Mouse (Mus musculus) frontal cortex, adult (tissue): ENCODE measurements around the gene Ablim2.

Experiments
- ATAC-seq: cut with Nextera tagmentation; 2 replicates; pipeline ENCODE4 v1.9.2; 2017; ENCODE audit warnings: mild to moderate bottlenecking, moderate library complexity, mixed read lengths; ENCODE audit not compliant: low TSS enrichment

Gene Ablim2

DNA sequence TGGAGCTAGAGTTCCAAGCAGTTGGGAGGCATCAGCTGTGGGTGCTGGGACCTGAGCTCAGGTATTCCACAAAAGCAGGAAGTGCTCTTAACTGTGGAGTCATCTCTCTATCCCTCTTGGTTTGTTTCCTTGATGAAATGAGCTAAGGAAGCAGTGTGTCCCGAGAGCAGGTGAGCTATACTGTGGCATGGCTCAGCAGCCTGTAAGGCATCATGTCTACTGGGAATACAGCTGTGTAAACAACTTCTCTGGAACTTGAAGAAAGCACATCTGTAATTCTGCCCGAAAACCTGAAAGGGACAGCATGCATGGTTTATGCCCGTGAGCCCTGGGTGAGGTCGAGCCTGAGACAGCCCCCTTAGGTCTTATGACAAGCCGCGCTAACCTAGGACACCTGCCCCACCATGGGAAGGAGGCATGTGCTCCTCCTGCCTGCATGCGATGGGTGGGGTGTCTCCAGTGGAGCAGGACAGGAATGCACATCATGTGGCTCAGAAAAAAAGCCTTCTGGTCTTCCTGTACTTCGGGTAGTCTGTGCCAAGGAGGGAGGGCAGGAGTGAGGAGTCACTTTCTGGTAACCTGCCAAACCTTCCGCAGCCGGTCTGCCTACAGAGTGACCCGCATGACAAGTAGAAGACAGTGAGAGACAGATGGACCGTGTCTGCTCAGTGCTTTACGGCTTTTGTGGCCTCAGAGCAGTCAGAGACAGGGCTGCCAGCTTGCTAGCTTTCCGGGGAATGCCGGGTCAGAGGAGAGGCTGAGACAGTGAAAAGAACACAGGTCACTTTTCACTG lies 150.2 kb downstream of the Ablim2 start:
- ATAC-seq: peak; percentile 76

DNA sequence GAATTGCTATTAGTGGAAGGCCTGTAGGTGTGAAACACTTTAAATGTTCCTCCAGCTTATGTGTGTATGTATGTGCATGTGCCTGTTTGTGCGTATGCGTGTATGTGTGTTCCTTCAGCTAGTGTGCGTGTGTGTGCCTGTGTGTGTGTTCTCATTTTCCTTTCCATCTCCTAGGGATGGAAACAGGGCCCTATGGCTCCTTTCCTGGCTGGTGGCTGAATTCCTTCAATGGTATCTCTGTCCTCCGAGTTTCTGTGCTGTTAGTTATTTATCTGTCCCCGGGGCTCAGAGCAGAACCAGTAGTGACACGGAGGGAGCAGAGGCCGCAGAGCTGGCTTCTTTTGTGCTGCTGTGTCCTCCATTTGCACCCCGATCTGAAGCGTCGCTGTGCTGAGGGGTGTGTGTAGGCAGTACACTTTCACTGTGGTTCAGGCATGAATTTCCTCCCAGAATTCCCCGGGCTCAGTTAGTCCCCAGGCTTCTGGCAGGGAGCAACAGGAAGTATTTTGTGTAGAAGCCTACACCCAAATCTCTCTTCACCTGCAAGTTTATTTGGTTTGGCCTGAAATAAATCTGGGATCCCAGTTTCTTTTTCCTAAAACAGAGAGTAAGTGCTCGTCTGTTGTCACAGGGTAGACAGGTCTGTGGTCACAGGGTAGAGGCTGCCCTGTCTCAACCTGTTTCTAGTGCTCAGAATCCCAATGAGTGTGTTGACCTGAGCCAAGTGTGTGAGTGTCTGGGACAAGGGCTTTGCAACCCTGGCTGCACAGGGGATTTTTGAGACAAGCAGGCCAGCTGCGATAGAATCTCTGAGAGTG lies 151.2 kb downstream of the Ablim2 start:
- ATAC-seq: 0 out of 2 replicates have a peak, but pooled peaks have one; percentile 48

DNA sequence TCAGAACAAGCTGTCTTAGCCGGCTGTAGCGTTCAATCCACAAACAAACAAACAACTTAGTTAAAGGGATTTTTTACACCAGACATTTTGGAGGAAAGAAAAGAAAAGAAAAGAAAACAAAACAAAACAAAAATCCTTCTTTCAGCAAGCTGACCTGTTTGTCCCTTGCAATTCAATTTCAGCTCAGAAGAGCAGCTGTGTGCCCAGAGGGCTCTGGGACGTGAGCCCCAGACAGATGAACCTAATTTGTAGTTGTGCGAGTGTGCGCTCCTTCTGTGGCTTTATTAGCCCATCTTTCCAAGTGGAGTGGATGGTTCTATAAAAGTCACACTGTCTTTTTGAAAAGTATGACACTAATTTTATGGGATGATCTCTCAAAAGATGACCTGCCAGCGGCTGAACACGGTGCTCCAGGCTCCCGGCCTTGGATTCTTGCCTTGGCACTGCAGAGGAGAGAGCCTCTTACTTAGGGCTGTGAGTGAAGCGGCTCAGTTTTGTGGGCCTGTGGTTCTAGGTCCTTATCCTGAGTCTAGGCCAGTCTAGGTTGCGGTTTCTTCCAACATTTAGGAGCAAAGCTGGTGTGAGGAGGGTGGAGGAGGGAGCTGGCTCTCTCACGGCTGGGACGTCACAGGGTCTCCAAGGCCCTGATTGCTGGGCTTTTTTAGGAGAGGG lies 158.1 kb downstream of the Ablim2 start:
- no peak for ATAC-seq

DNA sequence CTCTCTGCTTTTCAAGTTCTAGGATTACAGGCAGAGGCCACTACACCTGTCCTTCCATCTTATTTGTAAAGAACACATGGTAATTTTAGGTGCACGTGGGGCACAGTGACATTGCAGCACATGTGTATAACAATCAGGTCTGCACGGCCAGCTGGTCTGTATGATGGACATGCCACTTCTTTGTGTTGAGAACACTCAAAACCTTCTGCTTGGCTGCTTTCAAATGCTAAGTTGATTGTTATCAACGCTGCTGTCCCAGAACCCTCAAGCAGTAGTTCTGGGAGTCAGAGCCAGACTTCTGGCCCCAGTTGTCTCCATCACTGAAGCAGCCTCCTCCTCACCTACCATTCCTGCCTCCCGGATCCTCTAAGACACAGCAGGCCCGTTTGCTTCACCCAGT lies 159.0 kb downstream of the Ablim2 start:
- no peak for ATAC-seq

DNA sequence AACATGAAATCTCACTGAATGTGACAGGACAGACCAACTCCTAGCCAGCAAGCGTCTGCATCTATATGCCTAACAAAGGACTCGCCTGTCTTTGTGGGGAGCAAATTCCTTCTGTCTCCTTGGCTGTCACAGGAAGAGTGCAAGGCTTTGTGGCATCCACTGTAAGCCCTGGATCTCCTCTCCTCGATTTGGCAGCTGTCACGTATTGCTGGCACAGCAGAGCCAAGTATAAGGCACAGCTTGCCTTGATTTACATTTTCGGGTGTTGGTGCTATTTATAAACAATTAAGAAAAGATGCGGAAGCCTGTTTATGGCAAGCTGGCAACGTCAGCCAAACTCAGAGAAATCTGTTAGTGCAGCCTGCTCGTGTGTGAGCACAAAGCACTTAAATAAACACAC lies 160.7 kb downstream of the Ablim2 start:
- ATAC-seq: peak; percentile 70

DNA sequence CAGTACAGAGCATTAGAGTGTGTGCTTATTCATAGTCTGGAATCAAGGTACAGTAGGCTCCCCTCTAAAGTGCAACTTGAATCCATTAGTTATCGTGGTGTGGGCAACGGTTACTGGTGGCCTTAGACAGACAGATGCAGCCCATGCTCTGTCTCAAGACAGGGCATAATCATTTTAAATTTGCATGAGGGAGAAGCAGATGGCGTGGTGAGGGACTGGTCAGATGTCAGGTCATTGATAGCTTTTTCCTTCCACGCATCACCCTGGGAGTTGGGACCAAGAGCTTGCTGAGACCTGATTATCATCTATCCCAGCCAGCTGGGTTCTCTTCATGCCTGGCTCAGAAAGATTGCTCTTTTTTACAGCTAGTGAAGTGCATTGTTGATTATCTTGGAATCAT lies 162.4 kb downstream of the Ablim2 start:
- no peak for ATAC-seq

DNA sequence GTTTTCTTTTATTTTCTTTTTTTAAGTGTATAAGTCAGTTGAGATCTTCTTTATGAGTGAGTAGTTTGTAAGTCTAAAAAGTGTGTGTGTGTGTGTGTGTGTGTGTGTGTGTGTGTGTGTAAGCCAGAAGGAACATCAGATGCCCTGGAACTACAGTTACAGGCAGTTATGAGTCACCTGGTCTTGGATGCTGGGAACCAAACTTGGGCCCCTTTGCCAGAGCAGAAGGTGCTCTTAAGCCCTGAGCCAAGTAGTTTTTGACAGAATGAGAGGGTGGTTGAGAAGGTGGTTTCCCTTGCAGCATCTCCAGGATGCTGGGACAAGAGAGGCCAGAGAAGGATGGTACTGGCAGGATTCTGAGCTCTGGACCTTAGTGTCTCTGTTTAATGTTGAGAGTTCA lies 162.9 kb downstream of the Ablim2 start:
- no peak for ATAC-seq

DNA sequence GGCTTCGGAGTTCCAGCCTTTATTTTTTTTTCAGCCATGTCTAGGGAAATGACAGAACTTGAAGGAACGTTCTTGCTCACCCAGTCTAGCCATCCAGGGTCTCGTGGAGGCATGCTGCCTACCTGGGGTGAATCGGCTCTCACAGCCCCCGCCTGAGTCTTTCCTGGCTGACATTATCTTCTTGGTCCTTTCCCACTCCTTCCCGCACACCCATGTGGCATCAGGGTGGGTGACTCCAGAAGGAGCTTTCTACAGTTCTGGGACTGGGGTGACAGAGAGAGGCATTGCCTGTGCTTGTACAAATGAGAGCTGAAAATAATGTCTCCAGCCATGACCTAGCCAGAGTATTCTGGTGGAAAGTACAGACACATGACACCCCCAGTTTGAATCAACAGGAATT lies 163.5 kb downstream of the Ablim2 start:
- ATAC-seq: no peak

DNA sequence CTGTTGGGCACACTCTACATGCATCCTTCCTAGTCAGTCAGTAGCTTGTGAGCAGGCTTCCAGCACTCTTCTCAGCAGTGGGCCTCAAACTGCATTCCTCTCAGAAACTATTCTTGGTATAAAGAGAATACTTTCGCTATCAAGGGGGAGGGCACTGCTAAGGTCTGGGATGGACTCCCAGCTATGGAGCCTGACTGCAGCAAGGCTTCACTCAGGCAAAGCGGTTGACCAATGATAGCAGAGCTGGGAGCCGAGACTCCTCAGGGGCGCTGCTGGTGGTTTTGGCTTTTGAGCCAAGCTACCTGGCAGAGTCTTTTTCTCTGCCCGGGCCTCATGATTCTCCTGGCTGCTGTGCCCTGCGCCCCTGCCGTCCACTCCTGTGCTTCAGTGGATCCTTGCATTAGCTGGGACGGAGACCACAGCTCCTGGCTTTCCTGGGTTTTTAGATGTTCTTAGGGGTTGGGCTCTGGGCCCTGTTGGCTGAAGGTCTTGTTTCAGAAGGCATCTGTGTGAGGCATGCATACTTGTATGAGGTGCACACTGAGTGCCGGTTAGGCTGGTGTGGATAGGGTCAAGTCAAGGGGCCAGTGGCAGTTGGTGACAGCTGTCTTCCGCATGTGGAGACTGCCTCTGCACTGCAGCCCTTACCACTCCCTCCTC lies 164.0 kb downstream of the Ablim2 start:
- no peak for ATAC-seq

DNA sequence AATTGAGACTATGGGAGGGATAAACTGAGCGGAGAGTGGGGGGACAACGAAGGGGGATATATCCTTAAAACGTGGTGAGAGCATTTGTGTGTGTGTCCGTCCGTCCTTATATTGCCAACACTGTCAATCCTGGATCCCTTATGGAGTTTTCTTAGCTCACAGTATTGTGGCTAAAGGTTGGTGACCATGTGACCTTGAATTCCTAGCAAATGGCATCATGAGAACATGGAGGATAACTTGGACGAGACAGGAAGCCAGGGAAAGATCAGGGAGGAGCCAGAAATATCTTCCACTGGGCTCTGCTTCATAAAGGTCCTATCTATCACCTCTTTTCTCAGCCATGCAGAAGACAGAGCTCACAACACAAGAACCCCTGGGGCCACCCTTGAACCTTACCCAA lies 165.8 kb downstream of the Ablim2 start:
- ATAC-seq: no peak

DNA sequence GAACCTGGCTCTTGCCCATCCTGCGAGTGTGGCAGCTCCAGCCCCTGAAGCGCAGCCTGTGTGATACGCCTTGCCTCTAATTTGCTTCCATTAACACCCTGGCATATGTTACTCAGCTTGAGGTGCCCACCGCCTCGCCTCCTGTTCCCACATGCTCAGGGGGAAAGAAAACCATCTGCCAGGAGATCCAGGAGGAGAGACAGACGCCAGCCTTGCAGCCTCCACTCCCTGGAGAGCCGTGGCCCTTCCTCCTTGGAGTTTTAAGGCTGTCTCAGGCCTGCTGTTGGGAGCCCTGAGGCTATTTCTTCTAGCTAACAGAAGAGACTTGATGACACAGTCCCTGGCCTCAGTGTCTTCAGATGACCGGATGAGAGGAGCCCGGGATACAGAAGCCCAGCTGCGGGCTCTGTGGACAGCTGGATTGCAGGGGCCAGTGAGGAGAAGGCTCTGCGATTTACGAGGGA lies 167.5 kb downstream of the Ablim2 start:
- ATAC-seq: peak; percentile 75

DNA sequence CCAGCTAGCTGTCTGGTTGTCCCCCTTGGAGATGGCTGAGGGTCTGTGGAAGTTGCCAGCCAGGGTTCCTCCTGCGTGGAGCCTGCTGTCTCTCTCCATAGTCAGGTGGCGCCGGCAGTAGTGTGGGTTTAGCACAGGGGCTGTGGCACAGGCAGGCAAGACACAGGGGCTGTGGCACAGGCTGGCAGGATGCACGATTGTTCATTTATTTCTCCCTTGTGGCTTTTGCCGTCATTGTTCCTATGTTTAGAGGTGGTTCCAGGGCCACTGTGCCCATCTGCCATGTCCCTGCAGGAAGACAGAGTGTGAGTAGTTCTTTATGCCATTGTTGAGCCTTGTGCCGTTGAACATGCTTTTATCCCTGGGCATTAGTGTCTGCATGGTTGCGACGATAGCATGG lies 168.8 kb downstream of the Ablim2 start:
- ATAC-seq: no peak

DNA sequence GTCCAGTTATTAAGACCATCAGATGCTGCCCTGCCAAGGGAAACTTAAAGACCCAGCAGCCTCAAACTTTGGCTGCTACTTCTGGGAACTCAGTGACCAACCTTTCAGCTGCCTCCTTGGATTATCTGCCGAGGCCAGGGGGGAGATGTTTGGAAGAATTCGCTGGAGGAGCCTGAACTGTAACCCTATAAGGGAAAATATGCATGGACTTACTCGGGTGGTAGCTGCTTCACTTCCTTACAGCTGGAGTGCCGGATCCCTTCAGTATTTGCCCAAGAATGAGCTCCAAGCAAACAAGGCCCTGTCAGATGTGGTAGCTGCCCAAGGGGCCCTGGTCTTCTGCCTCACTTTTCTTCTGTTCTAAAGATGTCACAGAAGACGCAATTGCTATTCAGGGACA lies 173.6 kb downstream of the Ablim2 start:
- ATAC-seq: no peak

DNA sequence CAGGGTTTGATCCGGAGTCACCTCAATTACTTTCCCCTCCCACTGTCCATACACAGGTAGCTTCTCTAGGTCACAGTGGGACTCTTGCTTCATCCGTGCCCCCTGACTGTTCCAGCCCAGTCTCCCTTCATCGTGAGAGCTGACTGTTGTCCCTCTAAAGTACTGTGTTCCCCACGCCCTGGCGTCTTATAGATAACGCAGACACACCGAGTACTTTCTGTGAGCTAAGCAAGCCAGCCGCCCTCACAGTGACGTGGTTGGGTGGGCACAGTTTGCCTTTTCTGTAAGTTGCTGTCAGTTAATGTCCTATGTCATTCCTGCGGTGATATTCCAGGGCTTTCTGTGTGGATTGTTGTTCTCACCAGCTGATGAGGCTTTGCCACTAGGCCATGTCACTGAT lies 175.4 kb downstream of the Ablim2 start:
- no peak for ATAC-seq
